Comparison of ENCODE assay signal across 8 mouse cellular contexts in genomic region chr5:45519960-45520808, GRCm38 (mm10). TPM values are rescaled to one million over a fixed set of nuclear protein-coding genes. Genes with fewer than 3 reads are reported as not detected.
DNase-seq lines count a peak whose midpoint lies in the region; ATAC-seq and TF ChIP-seq lines count a peak whose summit lies in the region.

Gene Med28, plus strand, starts transcription at chr5:45520229.

- peaks cover 22% of the 10 kb centered on the region for H3K36me3 ChIP-seq in heart, embryonic 10.5 days
- H3K36me3 ChIP-seq in kidney, embryonic 15.5 days: peaks cover 30% of the 10 kb centered on the region

- WGBS in heart, embryonic 10.5 days: 2% methylated on average over 56 of the region's 56 CpGs
- 2% methylated on average over 56 of the region's 56 CpGs for WGBS in kidney, embryonic 15.5 days

- peak within 1 kb of the TSS; percentile 87 for H3K4me3 ChIP-seq in bone marrow macrophage, adult 2 months (ENCODE audit: insufficient read depth, low read length)
- peak within 1 kb of the TSS; percentile 99 for H3K4me3 ChIP-seq in embryonic fibroblast, embryonic 13.5 days (ENCODE audit: insufficient read depth, low read length)
- peak within 1 kb of the TSS; percentile 96 for H3K4me3 ChIP-seq in heart, embryonic 10.5 days
- H3K4me3 ChIP-seq in kidney, embryonic 15.5 days (replicated peaks): peak within 1 kb of the TSS; percentile 85

- DNase-seq in A20 (ENCODE audit: low read depth, low spot score) (peak; percentile 90), liver (peak; percentile 94)
- DNase-seq in heart, embryonic 10.5 days (ENCODE audit: low spot score): peak; percentile 95
- peak; percentile 93 to 96 for DNase-seq in spleen, postnatal 4 days (ENCODE audit: low spot score in 2 of 2)

- no peak; the same call in 1 of the 2 replicates for TF ChIP-seq POLR2A in bone marrow macrophage, adult 2 months (IDR thresholded peaks at IDR 0.05; ENCODE audit: borderline replicate concordance, low read depth, low read length)
- peak; percentile 86 for TF ChIP-seq POLR2A in embryonic fibroblast, embryonic 13.5 days (IDR thresholded peaks at IDR 0.05; ENCODE audit: low read depth, low read length)

- peak within 1 kb of the TSS; percentile 81 for H3K4me2 ChIP-seq in kidney, embryonic 15.5 days

- no peaks in the 10 kb centered on the region for H3K27me3 ChIP-seq in heart, embryonic 10.5 days (ENCODE audit: insufficient read depth, poor library complexity, severe bottlenecking)
- H3K27me3 ChIP-seq in kidney, embryonic 15.5 days: no peaks in the 10 kb centered on the region

- H3K4me1 ChIP-seq in bone marrow macrophage, adult 2 months (ENCODE audit: control insufficient read depth, insufficient read depth, low read length): peaks cover 19% of the 10 kb centered on the region
- peaks cover 3% of the 10 kb centered on the region; the same call in 1 of the 2 replicates for H3K4me1 ChIP-seq in embryonic fibroblast, embryonic 13.5 days (ENCODE audit: control insufficient read depth, insufficient read depth, low read length)
- H3K4me1 ChIP-seq in heart, embryonic 10.5 days: peaks cover 12% of the 10 kb centered on the region; the same call in 1 of the 2 replicates
- H3K4me1 ChIP-seq in kidney, embryonic 15.5 days: peaks cover 15% of the 10 kb centered on the region

- H3K27ac ChIP-seq in bone marrow macrophage, adult 2 months (ENCODE audit: insufficient read depth, low read depth, low read length): peak within 1 kb of the TSS; percentile 85
- peak within 1 kb of the TSS; percentile 63; the same call in 1 of the 2 replicates for H3K27ac ChIP-seq in embryonic fibroblast, embryonic 13.5 days (ENCODE audit: insufficient read depth, low read length)
- peak within 1 kb of the TSS; percentile 96 for H3K27ac ChIP-seq in heart, embryonic 10.5 days
- peak within 1 kb of the TSS; percentile 67 for H3K27ac ChIP-seq in kidney, embryonic 15.5 days

- no peak for TF ChIP-seq CTCF in bone marrow macrophage, adult 2 months (IDR thresholded peaks at IDR 0.05; ENCODE audit: low read depth, low read length)
- no peak for TF ChIP-seq CTCF in embryonic fibroblast, embryonic 13.5 days (IDR thresholded peaks at IDR 0.05; ENCODE audit: borderline replicate concordance, insufficient read depth, low read length)

- peak; percentile 96 for ATAC-seq in kidney, embryonic 15.5 days (replicated peaks; ENCODE audit: low FRiP score)
- ATAC-seq in monocyte, adult 5-6 weeks (replicated peaks; ENCODE audit: insufficient number of reproducible peaks, low FRiP score, low TSS enrichment, poor library complexity, severe bottlenecking): peak; percentile 76

- peak within 1 kb of the TSS; percentile 92 for H3K9ac ChIP-seq in kidney, embryonic 15.5 days

- H3K9me3 ChIP-seq in heart, embryonic 10.5 days: no peaks in the 10 kb centered on the region
- no peaks in the 10 kb centered on the region for H3K9me3 ChIP-seq in kidney, embryonic 15.5 days (replicated peaks)

RNA-seq across cellular contexts. Expression of gene Med28, which starts in this region (rescaled TPM):
- 93.2 and 93.3 TPM in 2 replicates for polyA plus RNA-seq in bone marrow macrophage, adult 2 months (2012; ENCODE audit: insufficient read depth, insufficient read length, missing spikeins)
- 74.8 and 98.0 TPM in 2 replicates for polyA plus RNA-seq in embryonic fibroblast, embryonic 13.5 days (2011; ENCODE audit: insufficient read length, low read depth, missing spikeins)
- 229 and 242 TPM in 2 replicates for polyA plus RNA-seq in heart, embryonic 10.5 days (2016; fragmentation: Nextera tagmentation; extraction: Ambion mirVana)
- 274 and 287 TPM in 2 replicates for polyA plus RNA-seq in kidney, embryonic 15.5 days (2015; fragmentation: Nextera tagmentation; extraction: Ambion mirVana)
- 37.8 to 56.8 TPM (median 40.7 TPM) in 3 replicates for total RNA-seq in monocyte, adult 5-6 weeks (2017)

Comparison
In these comparisons a context has a peak if more than half of its experiments do, and no peak if none do; other contexts are left out.
1. Peak in every context shown above with its lines: DNase-seq, ATAC-seq, H3K4me3 ChIP-seq and H3K27ac ChIP-seq.